32 mouse cellular contexts compared by ENCODE assay signal in the genomic region with DNA sequence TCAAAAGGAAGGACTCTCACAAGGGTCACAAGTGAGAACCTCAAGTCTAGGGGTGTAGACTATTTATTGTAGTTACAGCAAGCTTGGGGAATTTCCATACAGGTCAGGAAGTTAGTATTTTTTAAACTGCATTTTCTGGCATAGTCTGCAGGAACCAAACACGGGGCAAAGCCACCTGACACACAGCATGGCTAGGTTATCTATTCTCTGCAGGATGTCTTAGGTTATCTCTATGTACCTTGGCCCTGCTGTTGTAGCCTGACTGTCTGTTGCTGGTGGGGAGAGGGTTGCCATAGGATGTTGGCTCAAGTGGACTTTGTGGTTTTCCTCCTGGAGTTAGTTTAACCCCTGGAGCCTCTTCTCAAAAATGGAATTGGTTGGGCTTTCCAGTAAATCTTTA. TPM values are rescaled to one million over a fixed set of nuclear protein-coding genes. Genes with fewer than 3 reads are reported as not detected.
DNase-seq lines count a peak whose midpoint lies in the region; ATAC-seq and TF ChIP-seq lines count a peak whose summit lies in the region.
"Had no signal": no experiment of that assay in that cellular context is flagged by ENCODE, and none has a peak within 500 bp of the region (broad histone marks: within the 10 kb centered on the region; RNA-seq: fewer than 3 reads in every experiment).

No protein-coding gene starts in this region.

- no peaks in the 10 kb centered on the region for H3K36me3 ChIP-seq in heart, embryonic 10.5 days
- H3K36me3 ChIP-seq in neural tube, embryonic 11.5 days (ENCODE audit: control insufficient read depth, insufficient read depth, low read length), result no peaks in the 10 kb centered on the region
- H3K36me3 ChIP-seq in neural tube, embryonic 15.5 days, result no peaks in the 10 kb centered on the region
- H3K36me3 ChIP-seq in liver, embryonic 12.5 days, result no peaks in the 10 kb centered on the region
- H3K36me3 ChIP-seq in myocyte (ENCODE audit: control insufficient read depth, insufficient read depth), result no peaks in the 10 kb centered on the region
- H3K36me3 ChIP-seq: embryonic facial prominence, embryonic 13.5 days; hindbrain, embryonic 15.5 days; intestine, embryonic 15.5 days; limb, embryonic 15.5 days; midbrain, embryonic 15.5 days had no signal

- no peaks in the 10 kb centered on the region for H3K9me3 ChIP-seq in heart, embryonic 10.5 days
- H3K9me3 ChIP-seq in neural tube, embryonic 11.5 days (ENCODE audit: control insufficient read depth, low read length), result no peaks in the 10 kb centered on the region
- no peaks in the 10 kb centered on the region for H3K9me3 ChIP-seq in neural tube, embryonic 15.5 days (replicated peaks)
- no peaks in the 10 kb centered on the region for H3K9me3 ChIP-seq in liver, embryonic 12.5 days (replicated peaks)
- H3K9me3 ChIP-seq: embryonic facial prominence, embryonic 13.5 days; hindbrain, embryonic 15.5 days; intestine, embryonic 15.5 days; limb, embryonic 15.5 days; midbrain, embryonic 15.5 days had no signal

- intact Hi-C loops in heart, postnatal 14 days (cut with DNase I), result no loop called here

- no peak for ATAC-seq in neural tube, embryonic 11.5 days (ENCODE audit: insufficient read depth, low FRiP score, low TSS enrichment)
- ATAC-seq in neural tube, embryonic 15.5 days (ENCODE audit: low FRiP score), result no peak
- ATAC-seq in liver, embryonic 12.5 days, result peak; percentile 93
- ATAC-seq: forebrain, embryonic 16.5 days; intestine, embryonic 15.5 days; midbrain, embryonic 15.5 days; Patski had no signal

- H3K27me3 ChIP-seq in heart, embryonic 10.5 days (ENCODE audit: insufficient read depth, poor library complexity, severe bottlenecking), result no peaks in the 10 kb centered on the region
- H3K27me3 ChIP-seq in neural tube, embryonic 11.5 days (ENCODE audit: control insufficient read depth, insufficient read depth, low read length), result no peaks in the 10 kb centered on the region
- H3K27me3 ChIP-seq in neural tube, embryonic 15.5 days (replicated peaks), result no peaks in the 10 kb centered on the region
- H3K27me3 ChIP-seq in liver, embryonic 12.5 days (replicated peaks), result peaks cover under 1% of the 10 kb centered on the region; the same call in 1 of the 2 replicates
- no peaks in the 10 kb centered on the region for H3K27me3 ChIP-seq in myocyte (ENCODE audit: control insufficient read depth, insufficient read depth, insufficient read length)
- H3K27me3 ChIP-seq: embryonic facial prominence, embryonic 13.5 days; hindbrain, embryonic 15.5 days; intestine, embryonic 15.5 days; limb, embryonic 15.5 days; midbrain, embryonic 15.5 days; Patski had no signal

- no peak overlapping the region for H3K4me2 ChIP-seq in neural tube, embryonic 11.5 days (ENCODE audit: low read depth)
- H3K4me2 ChIP-seq in neural tube, embryonic 15.5 days, result no peak overlapping the region
- peak overlapping the region; percentile 58 for H3K4me2 ChIP-seq in liver, embryonic 12.5 days
- peak overlapping the region; percentile 8 for H3K4me2 ChIP-seq in myocyte (ENCODE audit: low read depth)
- H3K4me2 ChIP-seq: embryonic facial prominence, embryonic 13.5 days; hindbrain, embryonic 15.5 days; intestine, embryonic 15.5 days; limb, embryonic 15.5 days; midbrain, embryonic 15.5 days had no signal

- no peak overlapping the region for H3K9ac ChIP-seq in neural tube, embryonic 11.5 days (ENCODE audit: low read length)
- H3K9ac ChIP-seq in neural tube, embryonic 15.5 days (replicated peaks), result no peak overlapping the region
- peak overlapping the region; percentile 60 for H3K9ac ChIP-seq in liver, embryonic 12.5 days
- H3K9ac ChIP-seq: embryonic facial prominence, embryonic 13.5 days; hindbrain, embryonic 15.5 days; intestine, embryonic 15.5 days; limb, embryonic 15.5 days; midbrain, embryonic 15.5 days had no signal

- H3K27ac ChIP-seq in heart, embryonic 10.5 days, result peak overlapping the region; percentile 47; the same call in 1 of the 2 replicates
- H3K27ac ChIP-seq in neural tube, embryonic 11.5 days (ENCODE audit: low read depth, low read length), result no peak overlapping the region
- H3K27ac ChIP-seq in neural tube, embryonic 15.5 days (replicated peaks), result no peak overlapping the region
- H3K27ac ChIP-seq in liver, embryonic 12.5 days, result peak overlapping the region; percentile 88
- H3K27ac ChIP-seq: embryonic facial prominence, embryonic 13.5 days; hindbrain, embryonic 15.5 days; intestine, embryonic 15.5 days; limb, embryonic 15.5 days; macrophage; midbrain, embryonic 15.5 days had no signal

- 26% methylated on average over 1 of the region's 1 CpGs for WGBS in heart, embryonic 10.5 days
- 74% methylated on average over 1 of the region's 1 CpGs for WGBS in neural tube, embryonic 11.5 days
- WGBS in neural tube, embryonic 15.5 days, result 70% methylated on average over 1 of the region's 1 CpGs
- 9% methylated on average over 1 of the region's 1 CpGs for whole genome bisulfite sequencing in liver, embryonic 12.5 days (ENCODE audit: insufficient replicate concordance)

- H3K79me2 ChIP-seq in myocyte (ENCODE audit: control insufficient read depth, insufficient read depth), result no peaks in the 10 kb centered on the region

- no peak for DNase-seq in heart, embryonic 10.5 days (ENCODE audit: low spot score)
- no peak for DNase-seq in heart, postnatal 14 days
- DNase-seq in neural tube, embryonic 11.5 days (ENCODE audit: low spot score), result peak; percentile 8
- DNase-seq in embryo, embryonic 10.5 days (ENCODE audit: low spot score), result no peak
- no peak for DNase-seq in cerebellum, postnatal 10 days
- DNase-seq: adrenal gland, postnatal 36 days; cerebellum, adult 18-20 months; cerebellum, postnatal 25 days; embryo, embryonic 11 days; gastrocnemius, postnatal 14 days; heart, adult 18-20 months; heart, postnatal 10 days; kidney, adult 9 months; kidney, postnatal 14 days; left cerebral cortex, postnatal 4 days had no signal

- no peak for TF ChIP-seq POLR2A in myocyte (IDR thresholded peaks at IDR 0.05; ENCODE audit: insufficient read length, low read depth)

- H3K4me1 ChIP-seq in heart, embryonic 10.5 days, result peaks cover 7% of the 10 kb centered on the region
- peaks cover 4% of the 10 kb centered on the region; the same call in 1 of the 2 replicates for H3K4me1 ChIP-seq in neural tube, embryonic 11.5 days (ENCODE audit: control insufficient read depth, insufficient read depth, low read length)
- peaks cover 16% of the 10 kb centered on the region for H3K4me1 ChIP-seq in neural tube, embryonic 15.5 days
- H3K4me1 ChIP-seq in liver, embryonic 12.5 days, result peaks cover 47% of the 10 kb centered on the region
- H3K4me1 ChIP-seq: intestine, embryonic 15.5 days had no signal

- H3ac ChIP-seq in myocyte (ENCODE audit: control insufficient read depth, insufficient read length), result no peak overlapping the region

- H3K4me3 ChIP-seq in heart, embryonic 10.5 days, result no peak overlapping the region
- H3K4me3 ChIP-seq in neural tube, embryonic 11.5 days (ENCODE audit: low read depth, low read length), result no peak overlapping the region
- no peak overlapping the region for H3K4me3 ChIP-seq in neural tube, embryonic 15.5 days (replicated peaks)
- H3K4me3 ChIP-seq in liver, embryonic 12.5 days, result no peak overlapping the region
- no peak overlapping the region for H3K4me3 ChIP-seq in myocyte
- H3K4me3 ChIP-seq: embryonic facial prominence, embryonic 13.5 days; hindbrain, embryonic 15.5 days; intestine, embryonic 15.5 days; limb, embryonic 15.5 days; midbrain, embryonic 15.5 days had no signal

TF ChIP-seq in myocyte, 11 proteins besides CTCF, POLR2A, EP300 and RAD21:
- TF ChIP-seq E2F4 (IDR thresholded peaks at IDR 0.05; ENCODE audit: insufficient read depth) (no peak), USF1 (IDR thresholded peaks at IDR 0.05; ENCODE audit: low read depth) (no peak), TCF12 (IDR thresholded peaks at IDR 0.05; ENCODE audit: insufficient read depth, poor library complexity, severe bottlenecking) (no peak), SRF (IDR thresholded peaks at IDR 0.05; ENCODE audit: control insufficient read depth, insufficient read length, low read depth) (no peak), CEBPB (IDR thresholded peaks at IDR 0.05; ENCODE audit: insufficient read depth, poor library complexity, severe bottlenecking) (no peak), TCF3 (IDR thresholded peaks at IDR 0.05; ENCODE audit: insufficient read length, low read depth) (no peak), MYOG (IDR thresholded peaks at IDR 0.05; ENCODE audit: control insufficient read depth in 1 of 3, insufficient read depth in 1 of 3, insufficient read length in 2 of 3, low read depth in 2 of 3) (no peak), POLR2AphosphoS2 (IDR thresholded peaks at IDR 0.05; ENCODE audit: insufficient read length, low read depth) (no peak), MYOD1 (IDR thresholded peaks at IDR 0.05; ENCODE audit: control insufficient read depth in 1 of 3, insufficient read length in 2 of 3, low read depth in 2 of 3) (no peak), REST (IDR thresholded peaks at IDR 0.05; ENCODE audit: insufficient read depth, insufficient read length) (no peak), MAX (IDR thresholded peaks at IDR 0.05; ENCODE audit: low read depth) (no peak)

RNA-seq across cellular contexts. Expression of gene Fam210b, which starts 47.3 kb away (rescaled TPM):
- polyA plus RNA-seq in heart, embryonic 10.5 days (2016; fragmentation: Nextera tagmentation; extraction: Ambion mirVana), result 23.3 and 24.9 TPM in 2 replicates
- 1 to 10 TPM; 6.9 to 7.0 TPM for total RNA-seq in heart, postnatal 14 days (2021)
- 36.7 and 42.2 TPM in 2 replicates for polyA plus RNA-seq in neural tube, embryonic 11.5 days (2014; fragmentation: Nextera tagmentation; extraction: Ambion mirVana)
- polyA plus RNA-seq in neural tube, embryonic 15.5 days (2015; fragmentation: Nextera tagmentation; extraction: Ambion mirVana), result 18.7 and 19.5 TPM in 2 replicates
- 128 and 138 TPM in 2 replicates for polyA plus RNA-seq in liver, embryonic 12.5 days (2016; fragmentation: Nextera tagmentation; extraction: Ambion mirVana)
- polyA plus RNA-seq in myocyte (2012; fragmentation: generic; extraction: Trizol), result 3.9 TPM

RNA-seq across cellular contexts. Expression of gene Mc3r, which starts 49.8 kb away (rescaled TPM):
- polyA plus RNA-seq in heart, embryonic 10.5 days (2016; fragmentation: Nextera tagmentation; extraction: Ambion mirVana), result not detected in 2 replicates
- not detected for total RNA-seq in heart, postnatal 14 days (2021)
- not detected in 2 replicates for polyA plus RNA-seq in neural tube, embryonic 11.5 days (2014; fragmentation: Nextera tagmentation; extraction: Ambion mirVana)
- polyA plus RNA-seq in neural tube, embryonic 15.5 days (2015; fragmentation: Nextera tagmentation; extraction: Ambion mirVana), result 0.26 and 0.28 TPM in 2 replicates
- polyA plus RNA-seq in liver, embryonic 12.5 days (2016; fragmentation: Nextera tagmentation; extraction: Ambion mirVana), result 0.05 and 0.12 TPM in 2 replicates
- not detected for polyA plus RNA-seq in myocyte (2012; fragmentation: generic; extraction: Trizol)
- total RNA-seq: adrenal gland, adult 18-20 months; adrenal gland, postnatal 36 days; ES-E14; gastrocnemius, postnatal 14 days; heart, adult 18-20 months; heart, postnatal 10 days; neutrophil, adult 5-6 weeks had no signal
- polyA plus RNA-seq: embryonic facial prominence, embryonic 13.5 days; intestine, embryonic 15.5 days; limb, embryonic 15.5 days; lung, embryonic 16.5 days; macrophage; Patski; small intestine, adult 2 months; thymus, postnatal 0 days had no signal

Comparison
In these comparisons a context has a peak if more than half of its experiments do, and no peak if none do; other contexts are left out.
1. H3K27ac ChIP-seq: peak in heart, embryonic 10.5 days (single experiment) and liver, embryonic 12.5 days (single experiment); none in neural tube, embryonic 11.5 days (single experiment) and neural tube, embryonic 15.5 days (single experiment).
2. H3K4me2 ChIP-seq: peak in liver, embryonic 12.5 days (single experiment) and myocyte (single experiment); none in neural tube, embryonic 11.5 days (single experiment) and neural tube, embryonic 15.5 days (single experiment).